Mouse (Mus musculus): ENCODE measurements around the gene Mybpc3.

Mybpc3 gene

GRCm38 (mm10) chr2:91117585-91118275 is at the start of gene Mybpc3:
Gene Mybpc3 (plus strand): TSS chr2:91118144.
- DNase-seq (ENCODE audit: low spot score in 2 of 2): no peak

DNA sequence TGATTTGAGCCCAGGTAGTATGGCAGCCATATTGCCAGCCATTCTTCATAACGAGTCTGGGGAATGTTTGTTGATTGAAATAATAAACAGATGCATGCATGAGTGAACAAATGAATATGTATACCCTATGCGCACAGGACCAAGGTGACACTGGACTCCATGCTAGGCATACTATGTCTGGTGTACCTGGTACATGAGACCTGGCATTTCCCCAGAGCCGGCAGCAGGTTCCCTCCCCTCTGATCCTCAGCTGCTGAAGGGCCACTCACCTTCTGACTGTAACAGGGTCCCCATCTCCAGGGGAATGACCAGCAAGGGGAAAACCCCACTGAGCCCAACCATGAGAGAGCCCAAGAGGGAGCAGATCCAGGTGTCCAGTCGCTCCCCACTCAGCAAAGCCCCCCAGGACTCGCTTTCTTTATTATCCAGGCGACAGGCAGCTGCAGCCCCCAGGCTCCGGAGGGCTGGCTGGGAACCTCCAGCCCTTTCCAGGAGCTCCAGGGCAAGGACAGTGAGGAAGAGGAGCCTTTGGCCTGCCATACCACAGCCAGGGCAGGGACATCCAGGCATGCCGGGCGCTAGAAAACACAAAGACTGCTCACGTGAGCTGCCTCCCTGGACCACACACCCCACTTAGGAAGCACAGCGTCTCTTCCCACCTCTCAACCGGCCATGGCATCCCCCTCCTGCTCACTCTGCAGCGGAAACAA is 49.6 kb upstream of the Mybpc3 start:
- DNase-seq (ENCODE audit: low spot score in 2 of 2): no peak

GRCm38 (mm10) chr2:91068872-91069165 is 49.1 kb upstream of the Mybpc3 start:
- DNase-seq (ENCODE audit: low spot score in 2 of 2): no peak

GRCm38 (mm10) chr2:91069306-91070000 is 48.5 kb upstream of the Mybpc3 start:
- no peak for DNase-seq (ENCODE audit: low spot score in 2 of 2)

DNA sequence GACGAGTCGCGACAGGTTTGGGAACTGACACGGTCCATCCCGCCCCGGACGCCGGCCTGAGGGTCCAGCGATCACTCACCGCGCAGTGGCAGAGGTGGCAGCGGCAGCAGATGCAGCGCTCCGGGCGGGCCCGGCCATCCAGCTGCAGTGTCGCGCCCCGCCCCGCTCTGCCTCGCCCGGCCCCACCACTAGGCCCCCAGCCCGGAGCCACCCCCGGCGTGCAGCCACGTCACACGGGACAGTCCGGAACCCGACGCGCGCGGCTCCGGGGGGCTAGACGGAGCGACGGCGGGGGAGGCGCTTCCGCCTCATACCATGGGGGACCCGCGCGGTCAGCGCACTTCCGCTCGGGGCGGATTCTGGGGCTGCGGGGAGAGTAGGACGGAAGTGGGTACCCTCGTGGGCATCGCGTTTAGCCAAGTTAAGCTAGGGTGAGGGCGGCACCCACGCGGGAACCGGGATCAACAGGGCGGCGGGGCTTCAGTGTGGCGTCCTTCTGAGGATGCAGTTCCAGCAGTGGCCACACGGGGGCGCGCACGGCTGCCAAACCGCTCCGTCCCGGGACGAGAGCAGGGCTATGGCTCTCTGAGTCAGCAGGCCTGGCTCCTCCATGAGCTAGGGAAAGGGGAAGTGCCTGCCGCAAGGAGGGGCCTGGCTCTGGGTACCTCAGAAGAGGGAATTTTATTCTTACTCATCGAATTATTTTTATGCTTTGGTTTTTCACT is 47.7 kb upstream of the Mybpc3 start, which contains the start of gene Slc39a13:
Gene Slc39a13 (minus strand): TSS at position 342 of the 725 bp plus-strand sequence.
- peak; percentile 94 to 95 for DNase-seq (ENCODE audit: low spot score in 2 of 2)

- DNase-seq (ENCODE audit: low spot score in 2 of 2): no peak
Measured at GRCm38 (mm10) chr2:91071059-91071458, 46.9 kb upstream of the Mybpc3 start.

GRCm38 (mm10) chr2:91072092-91072491 is 45.9 kb upstream of the Mybpc3 start:
- no peak for DNase-seq (ENCODE audit: low spot score in 2 of 2)

- no peak for DNase-seq (ENCODE audit: low spot score in 2 of 2)
Measured at GRCm38 (mm10) chr2:91077957-91078313, 40.0 kb upstream of the Mybpc3 start.

DNA sequence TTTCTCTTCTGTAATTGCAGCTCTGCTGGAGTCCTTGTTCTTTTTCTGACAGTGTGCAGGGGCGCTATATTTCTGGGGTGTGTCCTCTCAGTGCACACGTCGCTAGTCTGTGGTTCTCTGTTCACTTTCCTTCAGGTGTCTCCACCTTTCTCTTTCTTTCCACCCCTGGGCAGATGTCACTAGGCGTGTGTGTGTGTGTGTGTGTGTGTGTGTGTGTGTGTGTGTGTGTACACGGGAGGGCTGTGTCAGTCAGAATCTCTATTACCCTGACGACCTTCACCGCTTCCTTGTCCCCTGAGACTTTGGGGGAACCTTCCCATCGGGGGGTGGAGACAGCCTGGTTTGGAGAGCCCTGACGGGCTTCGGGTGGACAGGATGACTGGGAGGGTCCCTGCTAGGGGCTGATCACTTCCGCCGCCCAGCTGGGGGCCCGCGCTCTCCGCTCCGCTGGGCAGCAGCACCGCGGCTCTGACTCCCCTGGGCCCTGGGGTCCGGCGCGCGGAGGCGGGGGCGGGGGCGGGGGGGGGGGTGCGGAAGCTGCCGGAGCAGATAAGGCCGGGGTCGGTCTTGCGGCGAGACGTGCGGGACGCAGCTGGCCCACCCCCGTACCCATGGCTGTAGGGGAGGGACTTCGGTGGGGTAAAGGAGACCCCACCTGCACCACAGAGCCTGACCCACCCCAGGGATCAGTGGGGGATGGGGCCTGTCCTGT is 39.5 kb upstream of the Mybpc3 start:
- DNase-seq (ENCODE audit: low spot score in 2 of 2): no peak

GRCm38 (mm10) chr2:91079026-91079384 is 38.9 kb upstream of the Mybpc3 start:
- DNase-seq (ENCODE audit: low spot score in 2 of 2): no peak

GRCm38 (mm10) chr2:91080784-91081513 is 37.0 kb upstream of the Mybpc3 start:
- no peak for DNase-seq (ENCODE audit: low spot score in 2 of 2)

GRCm38 (mm10) chr2:91081775-91082695 is 35.9 kb upstream of the Mybpc3 start, which contains the start of gene Spi1:
Gene Spi1 (plus strand): TSS chr2:91082390.
- DNase-seq (ENCODE audit: low spot score in 2 of 2): no peak

GRCm38 (mm10) chr2:91082844-91083243 is 35.1 kb upstream of the Mybpc3 start:
- DNase-seq (ENCODE audit: low spot score in 2 of 2): no peak

DNA sequence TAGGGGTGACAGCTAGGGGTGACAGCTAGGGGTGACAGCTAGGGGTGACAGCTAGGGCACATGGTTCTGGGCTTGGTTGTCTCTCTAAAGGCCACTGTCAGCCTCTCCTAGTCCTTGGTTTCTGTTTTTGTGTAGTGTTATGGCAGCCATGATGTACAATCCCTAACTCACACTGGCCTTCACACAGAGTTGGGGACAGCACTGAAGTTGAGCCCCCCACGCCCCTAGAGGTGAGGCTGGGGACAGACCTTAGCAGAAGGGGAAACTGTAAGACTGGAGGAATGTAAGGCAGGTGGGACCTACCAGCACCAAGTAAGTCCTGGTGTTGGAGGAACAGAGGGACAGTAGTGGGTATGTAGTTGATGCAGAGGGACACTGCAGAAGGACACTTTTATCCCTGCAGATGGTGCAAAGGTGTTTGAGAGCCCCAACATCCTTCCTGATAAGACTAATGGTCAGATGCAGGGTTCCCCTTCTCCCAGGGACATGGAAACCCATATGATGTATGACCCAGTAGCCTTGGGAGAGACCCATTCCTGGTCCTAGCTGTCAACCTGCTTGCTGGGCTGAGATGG is 34.5 kb upstream of the Mybpc3 start:
- no peak for DNase-seq (ENCODE audit: low spot score in 2 of 2)

GRCm38 (mm10) chr2:91084179-91084820 is 33.6 kb upstream of the Mybpc3 start:
- DNase-seq (ENCODE audit: low spot score in 2 of 2): no peak

GRCm38 (mm10) chr2:91085494-91086391 is 32.2 kb upstream of the Mybpc3 start:
- no peak for DNase-seq (ENCODE audit: low spot score in 2 of 2)

DNA sequence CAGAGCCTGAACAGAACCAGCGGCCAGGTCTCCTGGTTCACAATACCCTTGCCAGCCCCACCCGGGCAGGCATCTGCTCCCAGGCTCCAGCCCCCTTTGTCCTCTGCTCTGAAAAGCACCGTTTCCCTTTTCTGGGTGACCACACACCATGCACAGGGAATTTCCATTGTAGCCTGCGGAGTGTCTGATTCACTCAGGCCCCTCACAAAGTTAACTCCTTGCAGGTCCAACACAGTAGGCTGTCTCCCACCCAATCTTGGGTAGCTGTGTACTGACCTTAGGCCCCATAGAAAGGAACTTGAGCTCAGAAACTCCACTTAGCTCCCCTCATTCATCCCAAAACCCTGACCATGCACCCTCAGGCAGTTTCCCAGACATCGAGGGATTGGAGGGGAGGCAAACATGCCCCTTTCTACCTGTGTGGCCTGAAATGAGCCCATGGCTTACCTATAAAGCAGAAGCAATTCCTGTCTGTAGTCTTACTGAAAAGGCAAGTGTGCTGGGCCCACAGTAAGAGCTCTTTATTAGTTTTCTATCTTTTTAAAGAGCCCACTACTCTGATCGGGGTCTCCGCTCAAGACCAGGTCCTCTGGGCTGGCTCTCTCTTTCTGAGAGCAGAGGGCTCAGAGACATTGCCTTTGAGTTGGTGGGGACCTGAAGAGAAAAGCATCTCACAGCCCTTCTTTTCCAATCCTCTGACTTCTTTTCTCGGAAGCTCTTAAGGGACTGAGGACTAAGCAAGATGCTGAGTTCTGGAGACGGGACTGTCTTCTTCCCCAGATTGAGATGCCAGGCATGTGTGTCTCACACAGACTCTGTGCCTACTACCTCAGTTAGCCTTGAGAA is 31.3 kb upstream of the Mybpc3 start:
- DNase-seq (ENCODE audit: low spot score in 2 of 2): no peak

All from right cerebral cortex, postnatal 36 days (tissue).